Mouse (Mus musculus): Measurements from ENCODE around the gene Myo1b.

DNA sequence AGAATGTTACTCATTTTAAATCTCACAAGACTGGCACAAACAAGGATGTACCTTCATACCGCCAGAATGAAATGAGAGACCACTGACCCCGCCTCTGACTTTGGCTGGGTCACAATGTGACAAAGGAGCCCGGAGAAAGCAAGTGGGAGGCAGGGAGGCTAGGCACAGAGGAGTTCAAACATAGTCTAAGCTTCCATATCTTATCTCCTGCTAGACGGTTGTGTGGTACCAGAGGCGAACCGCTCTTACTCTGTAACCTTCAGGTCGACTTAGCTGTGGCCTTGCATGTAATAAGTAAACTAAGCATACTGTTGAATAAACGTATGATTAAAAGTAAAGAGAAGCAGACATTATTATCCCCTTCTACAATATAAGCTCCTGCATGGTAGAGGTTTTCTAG is 80.1 kb downstream of the Myo1b start:
- no peak for TF ChIP-seq TAL1 (IDR thresholded peaks at IDR 0.05; ENCODE audit: low read length)
- no peak for TF ChIP-seq GATA1 (IDR thresholded peaks at IDR 0.05; ENCODE audit: low read length)
